Mouse (Mus musculus) liver, embryonic 16.5 days (tissue): ENCODE results near the gene Psmc3. TPM values are rescaled to one million over a fixed set of nuclear protein-coding genes. Genes with fewer than 3 reads are reported as not detected.

Experiments
- ATAC-seq: fragments of 200-750 bp; cut with Nextera tagmentation; 2 replicates; pipeline ENCODE4 v1.8.0; 2017; ENCODE audit warnings: low read depth, mild to moderate bottlenecking, moderate number of reproducible peaks, moderate library complexity
- H3K27ac ChIP-seq: fragments of 300-500 bp; sonication (generic); 2 replicates; pipeline ENCODE4 v1.5.1; 2014; ENCODE audit warnings: mild to moderate bottlenecking, low read length
- H3K27me3 ChIP-seq: fragments of 300-500 bp; sonication (generic); 2 replicates; pipeline ENCODE4 v1.6.1; 2014; ENCODE audit warnings: low read depth, low read length, mixed read lengths; ENCODE audit not compliant: control insufficient read depth, insufficient read depth
- H3K36me3 ChIP-seq: fragments of 300-500 bp; sonication (generic); 2 replicates; pipeline ENCODE4 v1.6.1; 2014; ENCODE audit warnings: mild to moderate bottlenecking; ENCODE audit not compliant: control insufficient read depth, insufficient read depth
- H3K4me1 ChIP-seq: fragments of 300-500 bp; sonication (generic); 2 replicates; pipeline ENCODE4 v1.6.1; 2014; ENCODE audit warnings: low read depth, low read length, mixed read lengths; ENCODE audit not compliant: control insufficient read depth
- H3K4me2 ChIP-seq: fragments of 300-500 bp; sonication (generic); 2 replicates; pipeline ENCODE4 v1.6.1; 2014; ENCODE audit warnings: low read depth, low read length, mixed read lengths
- H3K4me3 ChIP-seq: fragments of 300-500 bp; sonication (generic); 2 replicates; pipeline ENCODE4 v1.5.1; 2014; ENCODE audit warnings: low read depth, mild to moderate bottlenecking, low read length
- H3K9ac ChIP-seq: fragments of 300-500 bp; sonication (generic); 2 replicates; pipeline ENCODE4 v1.6.1; 2014; ENCODE audit warnings: low read depth, low read length
- H3K9me3 ChIP-seq: fragments of 300-500 bp; sonication (generic); replicated peaks from 2 replicates; pipeline ENCODE4 v1.6.1; 2016; ENCODE audit warnings: low read length; ENCODE audit not compliant: control insufficient read depth
- WGBS: fragments of 180-500 bp; shearing (Covaris S2); extraction: QIAGEN DNeasy Blood & Tissue Kit; methylation state at CpG from one replicate; pipeline ENCODE4 v1.1.7; 2014; ENCODE audit not compliant: insufficient replicate concordance; 5-methylcytosine and 5-hydroxymethylcytosine counted together
- polyA plus RNA-seq: library from polyadenylated mRNA; unstranded; fragments of >200 nt; fragmentation: Nextera tagmentation; extraction: Ambion mirVana; gene quantifications from 2 replicates; pipeline ENCODE4 v1.2.1, GENCODE M21; 2015

The Psmc3 gene
- polyA plus RNA-seq, 1 experiment from 2014 or later: 130 TPM

- Histone ChIP-seq H3K9me3 (no peaks in the 10 kb centered on the region), H3K27me3 (no peaks in the 10 kb centered on the region; the same call in 1 of the 2 replicates), H3K4me3 (no peak overlapping the region), H3K4me1 (peaks cover 4% of the 10 kb centered on the region; the same call in 1 of the 2 replicates), H3K36me3 (no peaks in the 10 kb centered on the region), H3K27ac (no peak overlapping the region), H3K9ac (no peak overlapping the region), H3K4me2 (no peak overlapping the region)
- WGBS: 56% methylated on average over 6 of the region's 6 CpGs
- ATAC-seq: no peak
These were observed 37.0 kb downstream of the Psmc3 start for GRCm38 (mm10) chr2:91090827-91091226.

- peak overlapping the region; percentile 29 for H3K4me2 ChIP-seq
- peak overlapping the region; percentile 48 for H3K27ac ChIP-seq
- peak; percentile 71 for ATAC-seq
- peak overlapping the region; percentile 50 for H3K9ac ChIP-seq
- no peaks in the 10 kb centered on the region for H3K36me3 ChIP-seq
- peaks cover 21% of the 10 kb centered on the region for H3K4me1 ChIP-seq
- peaks cover 2% of the 10 kb centered on the region; the same call in 1 of the 2 replicates for H3K27me3 ChIP-seq
- H3K9me3 ChIP-seq: no peaks in the 10 kb centered on the region
- WGBS: 17% methylated on average over 14 of the region's 14 CpGs
- H3K4me3 ChIP-seq: peak overlapping the region; percentile 50
These were observed 42.7 kb downstream of the Psmc3 start for GRCm38 (mm10) chr2:91096524-91096923.

DNA sequence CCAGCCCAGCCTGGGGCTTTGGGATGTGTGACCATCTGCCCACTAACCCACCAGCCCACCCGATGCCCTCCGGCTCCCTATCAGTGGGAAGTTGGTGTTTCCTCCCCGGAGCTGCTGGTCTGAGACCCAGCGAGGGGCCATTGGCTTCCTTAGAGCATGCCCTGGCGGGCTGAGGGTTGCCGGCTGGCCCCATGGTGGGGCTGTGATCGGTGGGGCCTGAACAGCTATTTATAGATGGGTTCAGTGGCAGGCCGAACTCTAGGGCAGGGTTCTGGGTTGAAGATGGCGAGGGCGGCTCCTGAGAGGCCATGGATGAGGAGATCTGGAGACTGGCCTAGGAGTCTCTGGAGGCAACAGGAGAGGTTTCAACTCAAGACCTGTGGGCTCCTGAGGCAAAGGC lies 43.2 kb downstream of the Psmc3 start:
- H3K9me3 ChIP-seq: no peaks in the 10 kb centered on the region
- peaks cover 23% of the 10 kb centered on the region for H3K4me1 ChIP-seq
- peak overlapping the region; percentile 50 for H3K4me3 ChIP-seq
- no peak; the same call in 1 of the 2 replicates for ATAC-seq
- H3K27me3 ChIP-seq: peaks cover 2% of the 10 kb centered on the region; the same call in 1 of the 2 replicates
- H3K9ac ChIP-seq: peak overlapping the region; percentile 50
- no peaks in the 10 kb centered on the region for H3K36me3 ChIP-seq
- 39% methylated on average over 10 of the region's 10 CpGs for WGBS
- H3K27ac ChIP-seq: peak overlapping the region; percentile 52; the same call in 1 of the 2 replicates
- H3K4me2 ChIP-seq: peak overlapping the region; percentile 19; the same call in 1 of the 2 replicates

- peak overlapping the region; percentile 28; the same call in 1 of the 2 replicates for H3K4me2 ChIP-seq
- peak overlapping the region; percentile 52 for H3K27ac ChIP-seq
- H3K36me3 ChIP-seq: no peaks in the 10 kb centered on the region
- peak; percentile 30; the same call in 1 of the 2 replicates for ATAC-seq
- 27% methylated on average over 2 of the region's 2 CpGs for WGBS
- no peaks in the 10 kb centered on the region for H3K9me3 ChIP-seq
- peaks cover 23% of the 10 kb centered on the region for H3K4me1 ChIP-seq
- peaks cover 2% of the 10 kb centered on the region; the same call in 1 of the 2 replicates for H3K27me3 ChIP-seq
- peak overlapping the region; percentile 50 for H3K4me3 ChIP-seq
- peak overlapping the region; percentile 50; the same call in 1 of the 2 replicates for H3K9ac ChIP-seq
These were observed 44.3 kb downstream of the Psmc3 start for GRCm38 (mm10) chr2:91098156-91098555.

GRCm38 (mm10) chr2:91101124-91101740 lies 47.4 kb downstream of the Psmc3 start:
- 5% methylated on average over 7 of the region's 7 CpGs for WGBS
- H3K9me3 ChIP-seq: no peaks in the 10 kb centered on the region
- H3K27me3 ChIP-seq: peaks cover 2% of the 10 kb centered on the region; the same call in 1 of the 2 replicates
- H3K27ac ChIP-seq: no peak overlapping the region
- no peaks in the 10 kb centered on the region for H3K36me3 ChIP-seq
- H3K4me1 ChIP-seq: peaks cover 29% of the 10 kb centered on the region
- H3K4me3 ChIP-seq: no peak overlapping the region
- no peak overlapping the region for H3K9ac ChIP-seq
- H3K4me2 ChIP-seq: no peak overlapping the region
- peak; percentile 53 for ATAC-seq

DNA sequence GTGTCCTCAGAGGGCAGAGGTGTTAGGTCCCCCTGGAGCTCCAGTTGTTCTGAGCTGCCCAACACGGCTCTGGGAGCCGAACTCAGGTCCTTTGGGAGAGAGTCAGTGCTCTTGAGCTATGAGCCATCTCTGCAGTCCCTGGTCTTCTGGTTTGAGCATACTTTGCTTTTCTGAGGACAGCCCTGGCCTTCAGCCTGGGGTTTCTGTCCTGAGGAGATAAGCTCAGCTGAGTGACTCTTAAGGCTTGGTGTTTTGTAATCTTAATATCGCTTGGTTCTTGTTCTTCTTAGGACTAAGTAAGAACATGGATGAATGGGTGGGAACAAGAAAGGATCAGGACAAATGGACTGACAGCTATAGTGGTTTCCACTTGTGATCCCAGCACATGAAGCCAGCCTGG lies 54.3 kb downstream of the Psmc3 start:
- Histone ChIP-seq H3K27me3 (no peaks in the 10 kb centered on the region), H3K4me3 (no peak overlapping the region), H3K4me1 (peaks cover 33% of the 10 kb centered on the region), H3K9ac (no peak overlapping the region), H3K36me3 (no peaks in the 10 kb centered on the region), H3K4me2 (no peak overlapping the region; the same call in 1 of the 2 replicates), H3K9me3 (no peaks in the 10 kb centered on the region), H3K27ac (no peak overlapping the region)
- 36% methylated on average over 3 of the region's 3 CpGs for WGBS
- ATAC-seq: no peak

GRCm38 (mm10) chr2:91109241-91109640 lies 55.4 kb downstream of the Psmc3 start:
- Histone ChIP-seq H3K27me3 (no peaks in the 10 kb centered on the region), H3K9ac (no peak overlapping the region), H3K9me3 (no peaks in the 10 kb centered on the region), H3K36me3 (no peaks in the 10 kb centered on the region), H3K27ac (no peak overlapping the region), H3K4me2 (no peak overlapping the region), H3K4me1 (peaks cover 38% of the 10 kb centered on the region), H3K4me3 (no peak overlapping the region)
- ATAC-seq: no peak
- WGBS: 71% methylated on average over 5 of the region's 5 CpGs

DNA sequence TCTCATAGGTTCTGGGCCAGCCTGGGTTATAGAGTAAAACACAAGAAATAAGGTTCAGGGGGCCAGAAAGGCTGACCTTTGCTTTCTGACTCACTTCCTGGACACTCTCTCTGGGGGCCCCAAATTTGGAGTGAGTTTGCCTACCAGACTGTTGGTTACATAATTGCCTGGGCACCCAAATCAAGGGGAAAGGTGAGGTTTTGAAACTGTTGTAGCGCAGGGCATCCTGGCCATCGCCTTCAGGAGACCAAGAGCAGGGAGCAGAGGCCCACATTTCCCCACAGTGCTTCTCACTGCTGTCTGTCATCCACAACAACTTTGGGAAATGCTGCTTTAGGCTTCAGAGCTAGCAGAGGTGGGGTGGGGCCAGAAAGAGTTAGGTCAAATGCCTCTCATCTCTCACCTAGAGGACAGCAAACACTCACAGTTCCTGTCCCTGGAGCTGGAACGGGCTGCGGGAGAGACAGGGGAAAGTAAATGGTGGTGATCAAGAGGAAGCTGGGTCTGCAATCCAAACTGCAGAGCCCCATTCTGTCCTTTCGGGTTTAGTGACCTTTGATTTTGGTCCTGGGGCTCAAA lies 56.1 kb downstream of the Psmc3 start:
- WGBS: 75% methylated on average over 5 of the region's 5 CpGs
- H3K4me3 ChIP-seq: no peak overlapping the region
- no peak overlapping the region for H3K4me2 ChIP-seq
- no peak overlapping the region for H3K27ac ChIP-seq
- no peaks in the 10 kb centered on the region for H3K27me3 ChIP-seq
- H3K36me3 ChIP-seq: no peaks in the 10 kb centered on the region
- ATAC-seq: no peak
- no peaks in the 10 kb centered on the region for H3K9me3 ChIP-seq
- no peak overlapping the region for H3K9ac ChIP-seq
- peaks cover 42% of the 10 kb centered on the region for H3K4me1 ChIP-seq

DNA sequence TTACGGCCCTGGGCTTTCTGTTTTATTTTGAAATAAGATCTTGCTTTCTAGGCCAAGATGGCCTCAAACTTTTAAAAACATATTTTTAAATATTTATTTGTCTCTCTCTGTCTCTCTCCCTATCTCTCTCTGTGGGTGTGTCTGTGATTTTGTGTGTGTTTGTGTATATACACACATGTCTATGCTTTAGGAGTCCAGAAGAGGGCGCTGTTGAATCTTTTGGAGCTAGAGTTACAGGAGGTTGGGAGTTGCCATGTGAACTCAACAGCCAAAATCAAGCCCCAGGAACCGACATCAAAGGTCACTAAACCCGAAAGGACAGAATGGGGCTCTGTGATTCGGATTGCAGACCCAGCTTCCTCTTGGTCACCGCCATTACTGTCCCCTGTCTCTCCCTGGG lies 56.6 kb downstream of the Psmc3 start:
- H3K4me3 ChIP-seq: no peak overlapping the region
- no peaks in the 10 kb centered on the region for H3K36me3 ChIP-seq
- peaks cover 37% of the 10 kb centered on the region for H3K4me1 ChIP-seq
- WGBS: 75% methylated on average over 6 of the region's 6 CpGs
- no peak overlapping the region for H3K9ac ChIP-seq
- no peak for ATAC-seq
- H3K27me3 ChIP-seq: no peaks in the 10 kb centered on the region
- H3K27ac ChIP-seq: no peak overlapping the region
- no peaks in the 10 kb centered on the region for H3K9me3 ChIP-seq
- no peak overlapping the region for H3K4me2 ChIP-seq
